Mouse (Mus musculus): ENCODE measurements around the gene Mettl3. TPM values are rescaled to one million over a fixed set of nuclear protein-coding genes. Genes with fewer than 3 reads are reported as not detected.

The Mettl3 gene
- 47.0 and 47.1 TPM in 2 replicates for polyA plus RNA-seq (2015; fragmentation: Nextera tagmentation; extraction: Ambion mirVana)

GRCm38 (mm10) chr14:52304644-52305271 is at the start of gene Mettl3:
Gene Mettl3, minus strand, starts transcription at chr14:52305128.
- no peaks in the 10 kb centered on the region for H3K27me3 ChIP-seq
- H3K36me3 ChIP-seq: peaks cover 5% of the 10 kb centered on the region
- peak within 1 kb of the TSS; percentile 71 for H3K9ac ChIP-seq
- H3K4me3 ChIP-seq: peak within 1 kb of the TSS; percentile 61
- H3K27ac ChIP-seq: peak within 1 kb of the TSS; percentile 95
- whole genome bisulfite sequencing: under 1% methylated on average over 46 of the region's 46 CpGs
- no peaks in the 10 kb centered on the region for H3K9me3 ChIP-seq
- peaks cover 6% of the 10 kb centered on the region; the same call in 1 of the 2 replicates for H3K4me1 ChIP-seq
- peak within 1 kb of the TSS; percentile 69 for H3K4me2 ChIP-seq
- ATAC-seq (ENCODE audit: borderline replicate concordance, extremely low read depth, low FRiP score, low TSS enrichment): peak; percentile 94

GRCm38 (mm10) chr14:52339512-52339852 is 34.6 kb upstream of the Mettl3 start:
- H3K9ac ChIP-seq: no peak overlapping the region
- 66% methylated on average over 6 of the region's 6 CpGs for WGBS
- H3K4me1 ChIP-seq: no peaks in the 10 kb centered on the region
- no peaks in the 10 kb centered on the region for H3K36me3 ChIP-seq
- no peak overlapping the region for H3K4me2 ChIP-seq
- no peaks in the 10 kb centered on the region for H3K9me3 ChIP-seq
- no peak for ATAC-seq (ENCODE audit: borderline replicate concordance, extremely low read depth, low FRiP score, low TSS enrichment)
- no peak overlapping the region for H3K27ac ChIP-seq
- H3K4me3 ChIP-seq: no peak overlapping the region
- H3K27me3 ChIP-seq: peaks cover 9% of the 10 kb centered on the region; the same call in 1 of the 2 replicates

GRCm38 (mm10) chr14:52338751-52339511 is 34.0 kb upstream of the Mettl3 start:
- no peak overlapping the region for H3K4me3 ChIP-seq
- H3K4me2 ChIP-seq: peak overlapping the region; percentile 32
- WGBS: 28% methylated on average over 21 of the region's 21 CpGs
- peaks cover 9% of the 10 kb centered on the region; the same call in 1 of the 2 replicates for H3K27me3 ChIP-seq
- H3K9me3 ChIP-seq: no peaks in the 10 kb centered on the region
- H3K36me3 ChIP-seq: no peaks in the 10 kb centered on the region
- no peak overlapping the region for H3K9ac ChIP-seq
- H3K4me1 ChIP-seq: no peaks in the 10 kb centered on the region
- no peak for ATAC-seq (ENCODE audit: borderline replicate concordance, extremely low read depth, low FRiP score, low TSS enrichment)
- no peak overlapping the region for H3K27ac ChIP-seq

GRCm38 (mm10) chr14:52332171-52332570 is 27.2 kb upstream of the Mettl3 start:
- H3K27me3 ChIP-seq: peaks cover 40% of the 10 kb centered on the region
- H3K36me3 ChIP-seq: no peaks in the 10 kb centered on the region
- H3K27ac ChIP-seq: no peak overlapping the region
- no peak overlapping the region for H3K9ac ChIP-seq
- WGBS: 68% methylated on average over 2 of the region's 3 CpGs
- H3K9me3 ChIP-seq: no peaks in the 10 kb centered on the region
- H3K4me3 ChIP-seq: no peak overlapping the region
- H3K4me2 ChIP-seq: no peak overlapping the region
- no peak for ATAC-seq (ENCODE audit: borderline replicate concordance, extremely low read depth, low FRiP score, low TSS enrichment)
- H3K4me1 ChIP-seq: 0 out of 2 replicates have a peak, but pooled peaks cover 11% of the 10 kb centered on the region

- Histone ChIP-seq H3K4me1 (0 out of 2 replicates have a peak, but pooled peaks cover 11% of the 10 kb centered on the region), H3K9me3 (no peaks in the 10 kb centered on the region), H3K9ac (no peak overlapping the region), H3K27ac (no peak overlapping the region), H3K36me3 (no peaks in the 10 kb centered on the region), H3K4me3 (no peak overlapping the region), H3K4me2 (no peak overlapping the region), H3K27me3 (peaks cover 49% of the 10 kb centered on the region)
- 27% methylated on average over 4 of the region's 4 CpGs for WGBS
- no peak for ATAC-seq (ENCODE audit: borderline replicate concordance, extremely low read depth, low FRiP score, low TSS enrichment)
Observed at GRCm38 (mm10) chr14:52331069-52331750, 26.3 kb upstream of the Mettl3 start.

- Histone ChIP-seq H3K9me3 (no peaks in the 10 kb centered on the region), H3K4me2 (peak within 1 kb of the TSS; percentile 71), H3K27me3 (peaks cover 58% of the 10 kb centered on the region), H3K9ac (peak within 1 kb of the TSS; percentile 20; the same call in 1 of the 2 replicates), H3K4me3 (peak within 1 kb of the TSS; percentile 34), H3K4me1 (0 out of 2 replicates have a peak, but pooled peaks cover 11% of the 10 kb centered on the region), H3K27ac (no peak within 1 kb of the TSS), H3K36me3 (no peaks in the 10 kb centered on the region)
- 2% methylated on average over 26 of the region's 26 CpGs for WGBS
- ATAC-seq (ENCODE audit: borderline replicate concordance, extremely low read depth, low FRiP score, low TSS enrichment): no peak
Observed at GRCm38 (mm10) chr14:52327910-52328812, 23.2 kb upstream of the Mettl3 start, which contains the start of gene Sall2. Gene Sall2, minus strand, starts transcription at chr14:52328762.

GRCm38 (mm10) chr14:52327375-52327901 is 22.5 kb upstream of the Mettl3 start:
- H3K4me3 ChIP-seq: peak overlapping the region; percentile 34
- no peak for ATAC-seq (ENCODE audit: borderline replicate concordance, extremely low read depth, low FRiP score, low TSS enrichment)
- H3K9me3 ChIP-seq: no peaks in the 10 kb centered on the region
- H3K4me2 ChIP-seq: peak overlapping the region; percentile 71
- H3K27me3 ChIP-seq: peaks cover 58% of the 10 kb centered on the region
- H3K27ac ChIP-seq: no peak overlapping the region
- H3K4me1 ChIP-seq: 0 out of 2 replicates have a peak, but pooled peaks cover 11% of the 10 kb centered on the region
- WGBS: 4% methylated on average over 14 of the region's 14 CpGs
- H3K36me3 ChIP-seq: no peaks in the 10 kb centered on the region
- H3K9ac ChIP-seq: 0 out of 2 replicates have a peak overlapping the region, but pooled peaks have one; percentile 10

- no peaks in the 10 kb centered on the region for H3K9me3 ChIP-seq
- 0 out of 2 replicates have a peak, but pooled peaks cover 11% of the 10 kb centered on the region for H3K4me1 ChIP-seq
- WGBS: 17% methylated on average over 4 of the region's 4 CpGs
- peaks cover 49% of the 10 kb centered on the region for H3K27me3 ChIP-seq
- no peak overlapping the region for H3K4me3 ChIP-seq
- no peak overlapping the region for H3K4me2 ChIP-seq
- ATAC-seq (ENCODE audit: borderline replicate concordance, extremely low read depth, low FRiP score, low TSS enrichment): no peak
- H3K36me3 ChIP-seq: no peaks in the 10 kb centered on the region
- no peak overlapping the region for H3K9ac ChIP-seq
- no peak overlapping the region for H3K27ac ChIP-seq
Observed at GRCm38 (mm10) chr14:52325890-52326289, 21.0 kb upstream of the Mettl3 start.

- Histone ChIP-seq H3K27ac (no peak overlapping the region), H3K9ac (no peak overlapping the region), H3K4me2 (no peak overlapping the region), H3K9me3 (no peaks in the 10 kb centered on the region), H3K4me1 (peaks cover 19% of the 10 kb centered on the region), H3K27me3 (no peaks in the 10 kb centered on the region), H3K36me3 (peaks cover 4% of the 10 kb centered on the region; the same call in 1 of the 2 replicates), H3K4me3 (no peak overlapping the region)
- WGBS: 45% methylated on average over 6 of the region's 6 CpGs
- ATAC-seq (ENCODE audit: borderline replicate concordance, extremely low read depth, low FRiP score, low TSS enrichment): no peak
Observed at GRCm38 (mm10) chr14:52319361-52319760, 14.4 kb upstream of the Mettl3 start.

GRCm38 (mm10) chr14:52316441-52317225 is 11.7 kb upstream of the Mettl3 start:
- peak; percentile 72 for ATAC-seq (ENCODE audit: borderline replicate concordance, extremely low read depth, low FRiP score, low TSS enrichment)

More at GRCm38 (mm10) chr14:52316441-52317225, 11.7 kb upstream of the Mettl3 start:
- Histone ChIP-seq H3K9ac (peak overlapping the region; percentile 87), H3K9me3 (no peaks in the 10 kb centered on the region), H3K4me2 (peak overlapping the region; percentile 86), H3K27me3 (no peaks in the 10 kb centered on the region), H3K27ac (peak overlapping the region; percentile 89), H3K36me3 (peaks cover 31% of the 10 kb centered on the region), H3K4me3 (peak overlapping the region; percentile 76), H3K4me1 (peaks cover 40% of the 10 kb centered on the region)
- WGBS: 12% methylated on average over 16 of the region's 16 CpGs
